Mouse (Mus musculus) stomach, embryonic 14.5 days (tissue): ENCODE results near the gene Olfr510. TPM values are rescaled to one million over a fixed set of nuclear protein-coding genes. Genes with fewer than 3 reads are reported as not detected.
"Not testable (repeated sequence)": the region's sequence is repeated elsewhere in the genome, so short reads cannot be mapped to it uniquely, and the experiment has no call there.

Experiments
- ATAC-seq: fragments of 200-750 bp; cut with Nextera tagmentation; 2 replicates; pipeline ENCODE4 v1.8.0; 2017; ENCODE audit warnings: low read depth, moderate TSS enrichment; ENCODE audit not compliant: insufficient number of reproducible peaks, insufficient read depth, low FRiP score
- H3K27ac ChIP-seq: fragments of 300-500 bp; sonication (generic); 2 replicates; pipeline ENCODE4 v1.5.1; 2014; ENCODE audit warnings: mild to moderate bottlenecking, low read length, moderate library complexity, mixed read lengths
- H3K27me3 ChIP-seq: fragments of 300-500 bp; sonication (generic); 2 replicates; pipeline ENCODE4 v1.6.1; 2014; ENCODE audit warnings: low read length, control low read depth, mixed read lengths; ENCODE audit not compliant: control insufficient read depth, insufficient read depth
- H3K36me3 ChIP-seq: fragments of 300-500 bp; sonication (generic); 2 replicates; pipeline ENCODE4 v1.6.1; 2014; ENCODE audit warnings: mild to moderate bottlenecking, control low read depth, low read length, moderate library complexity, mixed read lengths; ENCODE audit not compliant: control insufficient read depth, insufficient read depth
- H3K4me1 ChIP-seq: fragments of 300-500 bp; sonication (generic); 2 replicates; pipeline ENCODE4 v1.6.1; 2014; ENCODE audit warnings: low read length, control low read depth, mixed read lengths; ENCODE audit not compliant: control insufficient read depth, insufficient read depth
- H3K4me2 ChIP-seq: fragments of 300-500 bp; sonication (generic); replicated peaks from 2 replicates; pipeline ENCODE4 v1.6.1; 2014; ENCODE audit warnings: low read depth, low read length, control low read depth
- H3K4me3 ChIP-seq: fragments of 300-500 bp; sonication (generic); 2 replicates; pipeline ENCODE4 v1.5.1; 2014; ENCODE audit warnings: low read depth, low read length, control low read depth
- H3K9ac ChIP-seq: fragments of 300-500 bp; sonication (generic); replicated peaks from 2 replicates; pipeline ENCODE4 v1.6.1; 2014; ENCODE audit warnings: low read depth, mild to moderate bottlenecking, control low read depth, low read length, moderate library complexity, mixed read lengths
- H3K9me3 ChIP-seq: fragments of 300-500 bp; sonication (generic); 2 replicates; pipeline ENCODE4 v1.6.1; 2016; ENCODE audit warnings: low read depth, low read length, control low read depth; ENCODE audit not compliant: control insufficient read depth
- WGBS: fragments of 180-500 bp; shearing (Covaris S2); extraction: QIAGEN DNeasy Blood & Tissue Kit; methylation state at CpG from one replicate; pipeline ENCODE4 v1.1.7; 2014; 5-methylcytosine and 5-hydroxymethylcytosine counted together
- polyA plus RNA-seq: library from polyadenylated mRNA; unstranded; fragments of >200 nt; fragmentation: Nextera tagmentation; extraction: Ambion mirVana; gene quantifications from 2 replicates; pipeline ENCODE4 v1.2.1, GENCODE M21; 2014

Olfr510 gene
- polyA plus RNA-seq = not detected in 2 replicates

DNA sequence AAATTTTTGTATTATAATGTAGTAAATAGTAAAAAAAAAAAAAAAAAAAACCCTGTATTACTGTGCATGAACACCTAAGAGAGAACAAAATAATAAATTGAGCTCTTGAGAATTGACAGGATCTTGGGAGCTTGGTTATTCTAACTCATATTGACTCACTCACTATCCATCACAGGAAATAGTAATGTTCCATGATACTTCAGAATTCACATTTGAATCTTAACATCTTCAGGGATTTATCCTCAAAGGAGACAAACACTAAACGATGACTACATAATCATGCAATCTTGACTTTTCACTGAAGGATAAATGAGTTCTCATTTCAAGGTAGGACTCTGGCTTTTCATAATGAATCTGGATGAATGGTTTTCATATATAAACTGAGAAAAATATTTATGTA, at the start of gene Olfr510:
TSS of gene Olfr510 (plus strand) at position 301 of the 400 bp plus-strand sequence.
- Histone ChIP-seq H3K27ac (no peak within 1 kb of the TSS), H3K36me3 (no peaks in the 10 kb centered on the region), H3K4me2 (no peak within 1 kb of the TSS), H3K4me3 (no peak within 1 kb of the TSS), H3K9ac (no peak within 1 kb of the TSS), H3K27me3 (no peaks in the 10 kb centered on the region), H3K9me3 (no peaks in the 10 kb centered on the region), H3K4me1 (no peaks in the 10 kb centered on the region)
- 85% methylated on average over 1 of the region's 1 CpGs for WGBS
- ATAC-seq = no peak

GRCm38 (mm10) chr7:108616781-108617180, 49.4 kb upstream of the Olfr510 start:
- H3K4me2 ChIP-seq, H3K27me3 ChIP-seq, H3K9ac ChIP-seq, H3K4me1 ChIP-seq, H3K36me3 ChIP-seq, H3K27ac ChIP-seq, H3K9me3 ChIP-seq, H3K4me3 ChIP-seq: not testable (repeated sequence)
- ATAC-seq = 0 out of 2 replicates have a peak, but pooled peaks have one; percentile 49
- WGBS = 57% methylated on average over 3 of the region's 3 CpGs

GRCm38 (mm10) chr7:108621514-108621913, 44.7 kb upstream of the Olfr510 start, which contains the start of gene Olfr507:
Gene Olfr507 (plus strand): TSS chr7:108621814.
- Histone ChIP-seq H3K4me3 (no peak within 1 kb of the TSS), H3K9ac (no peak within 1 kb of the TSS), H3K27me3 (no peaks in the 10 kb centered on the region), H3K9me3 (no peaks in the 10 kb centered on the region), H3K4me1 (no peaks in the 10 kb centered on the region), H3K36me3 (no peaks in the 10 kb centered on the region), H3K4me2 (no peak within 1 kb of the TSS), H3K27ac (no peak within 1 kb of the TSS)
- no peak for ATAC-seq
- 72% methylated on average over 2 of the region's 2 CpGs for WGBS

- no peak for ATAC-seq
- Histone ChIP-seq H3K9me3 (no peaks in the 10 kb centered on the region), H3K4me2 (no peak within 1 kb of the TSS), H3K4me1 (no peaks in the 10 kb centered on the region), H3K4me3 (no peak within 1 kb of the TSS), H3K36me3 (no peaks in the 10 kb centered on the region), H3K27ac (no peak within 1 kb of the TSS), H3K27me3 (no peaks in the 10 kb centered on the region), H3K9ac (no peak within 1 kb of the TSS)
- 81% methylated on average over 3 of the region's 3 CpGs for WGBS
These were observed 36.5 kb upstream of the Olfr510 start, which contains the start of gene Olfr508 for GRCm38 (mm10) chr7:108629694-108630093. Gene Olfr508 (plus strand): TSS chr7:108629994.

- H3K4me2 ChIP-seq = no peak within 1 kb of the TSS
- H3K9me3 ChIP-seq = no peaks in the 10 kb centered on the region
- no peak within 1 kb of the TSS for H3K27ac ChIP-seq
- H3K27me3 ChIP-seq = no peaks in the 10 kb centered on the region
- H3K36me3 ChIP-seq = no peaks in the 10 kb centered on the region
- no peak within 1 kb of the TSS for H3K4me3 ChIP-seq
- no peak within 1 kb of the TSS for H3K9ac ChIP-seq
- no peak for ATAC-seq
- no peaks in the 10 kb centered on the region for H3K4me1 ChIP-seq
These were observed 14.4 kb upstream of the Olfr510 start, which contains the start of gene Olfr509 for GRCm38 (mm10) chr7:108651806-108652205. Gene Olfr509 (minus strand): TSS chr7:108651906.

GRCm38 (mm10) chr7:108662419-108662818, 3.8 kb upstream of the Olfr510 start:
- H3K4me2 ChIP-seq = no peak overlapping the region
- H3K36me3 ChIP-seq = no peaks in the 10 kb centered on the region
- no peak overlapping the region for H3K9ac ChIP-seq
- ATAC-seq = no peak
- H3K4me3 ChIP-seq = no peak overlapping the region
- no peak overlapping the region for H3K27ac ChIP-seq
- H3K9me3 ChIP-seq = no peaks in the 10 kb centered on the region
- 83% methylated on average over 3 of the region's 3 CpGs for WGBS
- no peaks in the 10 kb centered on the region for H3K27me3 ChIP-seq
- H3K4me1 ChIP-seq = no peaks in the 10 kb centered on the region

GRCm38 (mm10) chr7:108671058-108671457, 4.8 kb downstream of the Olfr510 start:
- no peak overlapping the region for H3K4me2 ChIP-seq
- H3K36me3 ChIP-seq = no peaks in the 10 kb centered on the region
- no peak overlapping the region for H3K27ac ChIP-seq
- H3K9me3 ChIP-seq = no peaks in the 10 kb centered on the region
- H3K4me3 ChIP-seq = no peak overlapping the region
- no peak overlapping the region for H3K9ac ChIP-seq
- H3K4me1 ChIP-seq = no peaks in the 10 kb centered on the region
- no peak for ATAC-seq
- H3K27me3 ChIP-seq = no peaks in the 10 kb centered on the region
- WGBS = 44% methylated on average over 1 of the region's 1 CpGs

- H3K27ac ChIP-seq = no peak overlapping the region
- H3K4me2 ChIP-seq = no peak overlapping the region
- no peaks in the 10 kb centered on the region for H3K36me3 ChIP-seq
- no peaks in the 10 kb centered on the region for H3K9me3 ChIP-seq
- no peak overlapping the region for H3K9ac ChIP-seq
- 80% methylated on average over 4 of the region's 4 CpGs for WGBS
- no peaks in the 10 kb centered on the region for H3K4me1 ChIP-seq
- ATAC-seq = no peak
- no peak overlapping the region for H3K4me3 ChIP-seq
- H3K27me3 ChIP-seq = no peaks in the 10 kb centered on the region
These were observed 12.7 kb downstream of the Olfr510 start for GRCm38 (mm10) chr7:108678886-108679285.

GRCm38 (mm10) chr7:108713020-108713419, 46.8 kb downstream of the Olfr510 start, which contains the start of gene Olfr512:
Gene Olfr512 (plus strand): TSS chr7:108713320.
- H3K36me3 ChIP-seq = no peaks in the 10 kb centered on the region
- no peaks in the 10 kb centered on the region for H3K9me3 ChIP-seq
- H3K9ac ChIP-seq = no peak within 1 kb of the TSS
- H3K4me3 ChIP-seq = no peak within 1 kb of the TSS
- no peaks in the 10 kb centered on the region for H3K27me3 ChIP-seq
- H3K4me1 ChIP-seq = no peaks in the 10 kb centered on the region
- no peak for ATAC-seq
- no peak within 1 kb of the TSS for H3K27ac ChIP-seq
- no peak within 1 kb of the TSS for H3K4me2 ChIP-seq
